Mouse (Mus musculus) cortical plate, adult 2 months (tissue): Measurements from ENCODE around the gene Hoxa11.

Experiments used
- CTCF ChIP-seq: fragments of 200-500 bp; IDR thresholded peaks from 2 replicates; pipeline ENCODE4 v1.5.1; 2011; ENCODE audit warnings: mild to moderate bottlenecking, control low read depth, low read length; ENCODE audit not compliant: insufficient read depth; ENCODE audit errors: extremely low read depth
- POLR2A ChIP-seq: fragments of 200-500 bp; IDR thresholded peaks from 2 replicates; pipeline ENCODE4 v1.6.1; 2011; ENCODE audit warnings: mild to moderate bottlenecking, low read length, control low read depth; ENCODE audit not compliant: insufficient read depth; ENCODE audit errors: extremely low read depth

DNA sequence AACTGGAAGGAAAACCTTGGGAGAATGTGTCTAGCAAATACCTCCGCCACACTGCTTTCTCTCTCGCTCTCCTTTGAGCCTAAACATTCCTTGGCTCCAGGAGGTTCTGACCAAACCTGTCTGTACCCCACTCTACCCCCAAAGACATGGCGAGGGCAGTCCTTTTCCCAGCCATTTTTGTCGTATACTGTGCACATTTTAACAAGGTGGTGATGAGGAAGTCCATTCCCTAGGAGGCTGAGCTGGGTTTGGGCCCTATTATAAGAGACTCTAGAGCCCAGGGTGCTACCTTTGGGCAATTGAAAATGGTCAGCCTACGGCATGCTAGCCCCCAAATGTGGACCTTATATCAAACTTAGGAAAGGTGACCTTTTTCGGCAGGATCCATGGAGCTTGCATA, 9.7 kb downstream of the Hoxa11 start:
- TF ChIP-seq CTCF, result no peak
- TF ChIP-seq POLR2A, result no peak
